Mouse (Mus musculus) brain, embryonic 14.5 days (tissue): ENCODE measurements around the gene Neurog3.

Experiments used
- CTCF ChIP-seq: fragments of 200-500 bp; IDR thresholded peaks from 2 replicates; pipeline ENCODE4 v1.5.1; 2012; ENCODE audit warnings: inconsistent platforms, mild to moderate bottlenecking, moderate library complexity, borderline replicate concordance; ENCODE audit not compliant: insufficient read depth, insufficient read length; ENCODE audit errors: extremely low read depth
- POLR2A ChIP-seq: fragments of 200-500 bp; IDR thresholded peaks from 2 replicates; pipeline ENCODE4 v1.6.1; 2012; ENCODE audit warnings: mild to moderate bottlenecking, inconsistent platforms, borderline replicate concordance; ENCODE audit not compliant: poor library complexity, insufficient read depth, insufficient read length, severe bottlenecking; ENCODE audit errors: extremely low read depth

GRCm38 (mm10) chr10:62174533-62175313 is 41.8 kb downstream of the Neurog3 start:
- no peak for TF ChIP-seq CTCF
- no peak for TF ChIP-seq POLR2A
